Mouse (Mus musculus): Measurements from ENCODE around the gene Prkg2.

DNA sequence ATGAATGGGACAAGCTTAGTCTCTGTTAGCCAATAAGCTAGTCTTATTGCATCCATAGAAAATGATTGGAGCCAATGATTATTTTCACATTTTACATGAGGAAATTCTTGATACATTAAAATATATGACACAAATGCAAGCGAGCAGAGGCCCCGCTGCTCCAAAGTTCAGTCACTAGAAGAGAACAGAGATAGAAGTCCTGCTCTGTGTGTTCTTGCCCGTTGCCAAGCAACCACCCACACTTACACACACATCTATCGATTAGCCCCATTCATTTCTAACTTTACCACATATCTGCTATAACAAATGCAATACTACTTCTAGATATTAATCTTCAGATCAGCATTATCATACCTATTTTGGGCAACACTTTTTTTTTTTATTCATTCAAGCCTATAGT, 85.6 kb downstream of the Prkg2 start:
- TF ChIP-seq POLR2A (IDR thresholded peaks at IDR 0.05; ENCODE audit: extremely low read depth, insufficient read depth, low read length) = no peak
- no peak for TF ChIP-seq CTCF (IDR thresholded peaks at IDR 0.05; ENCODE audit: extremely low read depth, insufficient read depth, low read length)
